In genomic region chr3:50758106-50758505, GRCm38 (mm10) we compare ENCODE assay signal across 35 mouse cellular contexts.
"Had no signal": no experiment of that assay in that cellular context is flagged by ENCODE, and none has a peak within 500 bp of the region (broad histone marks: within the 10 kb centered on the region; RNA-seq: fewer than 3 reads in every experiment).

No protein-coding gene starts in this region.

- H3K36me3 ChIP-seq: heart, embryonic 12.5 days; heart, embryonic 13.5 days; heart, embryonic 15.5 days; hindbrain, embryonic 10.5 days; hindbrain, embryonic 12.5 days; hindbrain, embryonic 13.5 days; hindbrain, embryonic 15.5 days; intestine, embryonic 15.5 days; kidney, embryonic 15.5 days had no signal

- H3K9ac ChIP-seq: heart, embryonic 12.5 days; heart, embryonic 13.5 days; heart, embryonic 15.5 days; hindbrain, embryonic 12.5 days; hindbrain, embryonic 13.5 days; hindbrain, embryonic 14.5 days; hindbrain, embryonic 15.5 days; intestine, embryonic 15.5 days; kidney, embryonic 15.5 days had no signal

- H3K4me2 ChIP-seq: heart, embryonic 11.5 days; heart, embryonic 12.5 days; heart, embryonic 13.5 days; heart, embryonic 15.5 days; hindbrain, embryonic 12.5 days; hindbrain, embryonic 13.5 days; hindbrain, embryonic 14.5 days; hindbrain, embryonic 15.5 days; intestine, embryonic 15.5 days; kidney, embryonic 15.5 days had no signal

- ATAC-seq: hindbrain, embryonic 16.5 days; hindbrain, postnatal 0 days; inflammation-experienced regulatory T-cells, adult 6 months; intestine, embryonic 15.5 days; intestine, embryonic 16.5 days; intestine, postnatal 0 days had no signal

- H3K4me3 ChIP-seq: heart, embryonic 12.5 days; heart, embryonic 13.5 days; heart, embryonic 15.5 days; hindbrain, embryonic 10.5 days; hindbrain, embryonic 12.5 days; hindbrain, embryonic 13.5 days; hindbrain, embryonic 15.5 days; intestine, embryonic 15.5 days; kidney, embryonic 15.5 days; layer of hippocampus, adult 2 months; left cerebral cortex, adult 2 months had no signal

- H3K27me3 ChIP-seq: heart, embryonic 12.5 days; heart, embryonic 13.5 days; heart, embryonic 15.5 days; hindbrain, embryonic 12.5 days; hindbrain, embryonic 13.5 days; hindbrain, embryonic 15.5 days; intestine, embryonic 15.5 days; kidney, embryonic 15.5 days had no signal

- H3K9me3 ChIP-seq: heart, embryonic 12.5 days; heart, embryonic 13.5 days; heart, embryonic 15.5 days; hindbrain, embryonic 10.5 days; hindbrain, embryonic 12.5 days; hindbrain, embryonic 13.5 days; hindbrain, embryonic 15.5 days; intestine, embryonic 15.5 days; kidney, embryonic 15.5 days had no signal

- H3K4me1 ChIP-seq: heart, embryonic 12.5 days; heart, embryonic 13.5 days; heart, embryonic 15.5 days; hindbrain, embryonic 10.5 days; hindbrain, embryonic 12.5 days; hindbrain, embryonic 13.5 days; hindbrain, embryonic 15.5 days; intestine, embryonic 15.5 days; kidney, embryonic 15.5 days had no signal

- DNase-seq: heart, postnatal 10 days; heart, postnatal 14 days; heart, postnatal 36 days; heart, postnatal 4 days; kidney, adult 11 months; kidney, adult 18-20 months; kidney, adult 2 months; kidney, adult 8-10 months; kidney, adult 9 months; kidney, postnatal 10 days; kidney, postnatal 14 days; kidney, postnatal 25 days; kidney, postnatal 36 days; kidney, postnatal 4 days; layer of hippocampus, adult 9-11 months; layer of hippocampus, postnatal 36 days had no signal

- H3K27ac ChIP-seq: heart, embryonic 13.5 days; heart, embryonic 15.5 days; hindbrain, embryonic 10.5 days; hindbrain, embryonic 12.5 days; hindbrain, embryonic 13.5 days; hindbrain, embryonic 14.5 days; hindbrain, embryonic 15.5 days; hindbrain, postnatal 0 days; intestine, embryonic 15.5 days; kidney, embryonic 15.5 days; kidney, postnatal 0 days; layer of hippocampus, adult 2 months; left cerebral cortex, adult 2 months had no signal
